Mouse (Mus musculus) kidney, postnatal 0 days (tissue): ENCODE results near the gene Btbd18. TPM values are rescaled to one million over a fixed set of nuclear protein-coding genes. Genes with fewer than 3 reads are reported as not detected.

Experiments
- ATAC-seq: fragments of 200-750 bp; cut with Nextera tagmentation; replicated peaks from 2 replicates; pipeline ENCODE4 v1.8.0; 2017; ENCODE audit warnings: low read depth, moderate number of reproducible peaks, moderate TSS enrichment, moderate library complexity; ENCODE audit not compliant: low FRiP score
- DNase-seq: peaks from one replicate; pipeline ENCODE4 v3.0.0-alpha.2; 2016; ENCODE audit warnings: low spot score
- H3K27ac ChIP-seq: fragments of 300-500 bp; sonication (generic); 2 replicates; pipeline ENCODE4 v1.5.1; 2014; ENCODE audit warnings: mild to moderate bottlenecking
- H3K27me3 ChIP-seq: fragments of 300-500 bp; sonication (generic); 2 replicates; pipeline ENCODE4 v1.6.1; 2014; ENCODE audit warnings: low read length, mixed read lengths; ENCODE audit not compliant: insufficient read depth
- H3K36me3 ChIP-seq: fragments of 300-500 bp; sonication (generic); 2 replicates; pipeline ENCODE4 v1.6.1; 2014; ENCODE audit warnings: low read length, mixed read lengths; ENCODE audit not compliant: insufficient read depth
- H3K4me1 ChIP-seq: fragments of 300-500 bp; sonication (generic); replicated peaks from 2 replicates; pipeline ENCODE4 v1.6.1; 2014; ENCODE audit warnings: antibody characterized with exemption, low read length, mixed read lengths; ENCODE audit not compliant: insufficient read depth
- H3K4me2 ChIP-seq: fragments of 300-500 bp; sonication (generic); 2 replicates; pipeline ENCODE4 v1.6.1; 2014; ENCODE audit warnings: mild to moderate bottlenecking, low read length, moderate library complexity, mixed read lengths
- H3K4me3 ChIP-seq: fragments of 300-500 bp; sonication (generic); replicated peaks from 2 replicates; pipeline ENCODE4 v1.5.1; 2014; ENCODE audit warnings: low read depth, low read length
- H3K9ac ChIP-seq: fragments of 300-500 bp; sonication (generic); 2 replicates; pipeline ENCODE4 v1.6.1; 2014; ENCODE audit warnings: low read depth, low read length
- H3K9me3 ChIP-seq: fragments of 300-500 bp; sonication (generic); replicated peaks from 2 replicates; pipeline ENCODE4 v1.6.1; 2016; ENCODE audit warnings: low read length, inconsistent platforms, mixed read lengths
- CTCF ChIP-seq: IDR thresholded peaks from 2 replicates; pipeline ENCODE4 v1.5.1; 2016; ENCODE audit warnings: antibody characterized with exemption, low read depth, mild to moderate bottlenecking, moderate library complexity
- WGBS: fragments of 180-500 bp; shearing (Covaris S2); extraction: QIAGEN DNeasy Blood & Tissue Kit; methylation state at CpG from one replicate; pipeline ENCODE4 v1.1.7; 2014; 5-methylcytosine and 5-hydroxymethylcytosine counted together
- polyA plus RNA-seq: library from polyadenylated mRNA; unstranded; fragments of >200 nt; fragmentation: Nextera tagmentation; extraction: Ambion mirVana; gene quantifications from 2 replicates; pipeline ENCODE4 v1.2.1, GENCODE M21; 2015

Btbd18 gene
- polyA plus RNA-seq, 1 experiment from 2014 or later: 0.18 TPM

DNA sequence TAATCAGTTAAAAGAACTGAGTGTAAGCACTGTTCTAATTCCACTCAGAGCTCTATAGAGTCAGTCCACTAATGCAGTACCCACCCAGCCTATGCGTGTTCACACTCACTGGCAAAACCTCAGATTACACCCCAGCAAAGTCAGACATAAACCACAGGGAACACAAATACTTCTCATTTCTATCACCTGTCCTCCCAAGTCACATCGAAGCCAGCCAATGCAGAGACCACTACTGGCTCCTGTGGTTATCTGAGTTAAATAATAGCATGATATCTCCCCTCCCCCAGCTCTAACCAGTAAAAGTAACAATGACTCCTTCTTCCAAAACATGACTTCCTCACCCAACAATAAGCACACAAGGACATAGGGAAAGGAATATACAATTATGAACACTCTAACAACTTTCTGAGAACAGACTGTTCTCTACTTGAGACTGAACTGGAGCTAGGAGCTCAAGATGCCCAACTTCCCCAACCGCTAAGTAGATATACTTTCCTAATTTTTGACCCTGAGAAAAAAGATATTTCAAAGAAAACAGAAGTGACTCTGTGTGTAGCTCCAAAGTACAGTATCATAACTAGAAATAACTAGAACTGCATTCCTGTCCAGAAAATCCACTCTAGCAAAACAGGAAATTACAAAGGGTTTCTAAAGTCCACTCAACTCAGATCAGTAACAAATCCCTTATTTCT lies 35.3 kb upstream of the Btbd18 start:
- H3K4me3 ChIP-seq: no peak overlapping the region
- ATAC-seq (no peak), DNase-seq (no peak)
- H3K27me3 ChIP-seq: no peaks in the 10 kb centered on the region
- TF ChIP-seq CTCF: no peak
- WGBS: 89% methylated on average over 3 of the region's 3 CpGs
- H3K27ac ChIP-seq: peak overlapping the region; percentile 38; the same call in 1 of the 2 replicates
- no peak overlapping the region for H3K4me2 ChIP-seq
- H3K9me3 ChIP-seq: no peaks in the 10 kb centered on the region
- H3K4me1 ChIP-seq: peaks cover 25% of the 10 kb centered on the region
- peaks cover 21% of the 10 kb centered on the region for H3K36me3 ChIP-seq
- H3K9ac ChIP-seq: no peak overlapping the region

GRCm38 (mm10) chr2:84624201-84624600 lies 34.7 kb upstream of the Btbd18 start:
- DNase-seq (no peak), ATAC-seq (no peak)
- Histone ChIP-seq H3K27ac (no peak overlapping the region), H3K27me3 (no peaks in the 10 kb centered on the region), H3K4me1 (peaks cover 22% of the 10 kb centered on the region), H3K4me3 (no peak overlapping the region), H3K9me3 (no peaks in the 10 kb centered on the region), H3K36me3 (peaks cover 23% of the 10 kb centered on the region), H3K9ac (no peak overlapping the region), H3K4me2 (no peak overlapping the region)
- WGBS: 94% methylated on average over 17 of the region's 17 CpGs
- no peak for TF ChIP-seq CTCF

DNA sequence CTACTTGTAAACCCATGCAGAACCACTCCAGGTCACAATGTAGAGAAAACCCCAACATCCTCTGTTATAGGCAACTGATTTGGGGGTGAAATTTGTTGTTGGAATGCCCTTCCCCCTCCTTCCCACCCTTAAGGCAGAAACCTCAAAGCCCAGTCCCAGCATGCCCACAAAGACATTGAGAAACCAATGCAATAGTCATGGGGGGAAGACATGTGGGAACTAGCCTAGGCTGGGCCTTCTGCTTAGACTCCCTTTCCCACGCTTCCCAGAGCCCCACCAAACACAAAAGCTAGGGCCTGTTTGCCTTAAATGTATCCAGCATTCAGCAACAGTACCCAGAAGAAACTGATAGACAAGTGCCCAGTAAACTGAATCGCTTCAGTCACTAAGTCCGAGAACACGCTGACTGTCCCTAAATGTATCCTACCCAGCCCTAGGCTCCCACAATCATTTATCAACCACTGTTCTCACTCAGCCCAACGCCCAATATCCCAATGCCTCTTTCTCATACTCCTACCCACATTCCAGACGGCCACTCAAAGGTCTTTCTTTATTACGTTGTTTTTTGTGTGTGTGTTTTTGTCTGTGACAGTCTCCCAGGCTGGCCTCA lies 32.4 kb upstream of the Btbd18 start:
- Histone ChIP-seq H3K27me3 (no peaks in the 10 kb centered on the region), H3K36me3 (peaks cover 7% of the 10 kb centered on the region; the same call in 1 of the 2 replicates), H3K9ac (no peak overlapping the region), H3K9me3 (no peaks in the 10 kb centered on the region), H3K4me2 (no peak overlapping the region), H3K4me1 (peaks cover 22% of the 10 kb centered on the region), H3K27ac (peak overlapping the region; percentile 36; the same call in 1 of the 2 replicates), H3K4me3 (no peak overlapping the region)
- 50% methylated on average over 7 of the region's 7 CpGs for WGBS
- TF ChIP-seq CTCF: no peak
- ATAC-seq (peak; percentile 53; the same call in 1 of the 2 replicates), DNase-seq (peak; percentile 33)

DNA sequence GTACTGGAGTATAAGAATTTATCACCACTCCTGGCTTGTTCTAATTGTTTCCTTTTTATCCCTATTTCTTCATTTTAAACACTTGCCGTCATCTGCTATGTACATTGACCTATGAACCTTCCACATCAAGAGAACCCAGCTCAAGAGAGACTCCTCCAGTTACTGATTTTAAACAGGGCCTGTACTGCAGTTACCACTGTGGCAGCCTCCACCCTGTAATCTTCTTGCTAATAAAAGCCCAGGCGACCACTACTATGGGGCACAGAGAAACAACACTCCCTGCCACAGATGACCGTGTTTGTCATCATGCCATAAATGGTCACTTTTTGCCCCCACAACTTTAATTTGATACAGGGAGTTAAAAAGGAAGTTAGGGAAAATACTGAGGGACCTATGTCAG lies 31.8 kb upstream of the Btbd18 start:
- ATAC-seq: peak; percentile 58
- no peak overlapping the region for H3K4me2 ChIP-seq
- H3K4me1 ChIP-seq: peaks cover 28% of the 10 kb centered on the region
- peak overlapping the region; percentile 14; the same call in 1 of the 2 replicates for H3K27ac ChIP-seq
- no peak for TF ChIP-seq CTCF
- no peak overlapping the region for H3K9ac ChIP-seq
- peak; percentile 28 for DNase-seq
- H3K36me3 ChIP-seq: peaks cover 7% of the 10 kb centered on the region; the same call in 1 of the 2 replicates
- H3K27me3 ChIP-seq: no peaks in the 10 kb centered on the region
- H3K4me3 ChIP-seq: no peak overlapping the region
- H3K9me3 ChIP-seq: no peaks in the 10 kb centered on the region
- WGBS: 27% methylated on average over 3 of the region's 3 CpGs

DNA sequence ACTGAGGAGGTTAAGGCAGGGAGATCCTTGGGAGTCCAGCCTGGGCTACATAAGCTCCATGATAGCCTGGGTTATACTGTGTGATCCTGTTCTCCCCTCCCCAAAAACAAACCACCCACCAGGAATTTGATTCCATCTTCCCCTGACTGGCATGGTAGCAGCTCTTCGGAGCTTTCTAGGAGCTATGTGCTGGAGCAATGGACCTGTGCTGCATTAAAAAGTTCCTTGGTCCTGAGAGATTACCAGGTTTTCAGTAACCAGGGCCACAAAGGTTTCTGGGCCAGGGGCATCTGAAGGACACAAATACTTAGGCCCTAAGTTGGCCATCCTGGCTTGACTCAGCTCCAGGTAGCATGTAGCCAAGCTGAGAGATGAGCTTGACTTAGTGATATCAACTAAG lies 26.9 kb upstream of the Btbd18 start:
- no peak for TF ChIP-seq CTCF
- no peaks in the 10 kb centered on the region for H3K9me3 ChIP-seq
- H3K27ac ChIP-seq: peak overlapping the region; percentile 50; the same call in 1 of the 2 replicates
- H3K4me2 ChIP-seq: no peak overlapping the region
- DNase-seq (no peak), ATAC-seq (no peak)
- no peak overlapping the region for H3K9ac ChIP-seq
- no peak overlapping the region for H3K4me3 ChIP-seq
- H3K4me1 ChIP-seq: peaks cover 53% of the 10 kb centered on the region
- 87% methylated on average over 1 of the region's 1 CpGs for WGBS
- H3K27me3 ChIP-seq: no peaks in the 10 kb centered on the region
- H3K36me3 ChIP-seq: 0 out of 2 replicates have a peak, but pooled peaks cover 3% of the 10 kb centered on the region

- Histone ChIP-seq H3K27ac (peak overlapping the region; percentile 78), H3K4me3 (0 out of 2 replicates have a peak overlapping the region, but pooled peaks have one; percentile 4), H3K4me2 (peak overlapping the region; percentile 41), H3K36me3 (0 out of 2 replicates have a peak, but pooled peaks cover 3% of the 10 kb centered on the region), H3K9ac (no peak overlapping the region), H3K4me1 (peaks cover 56% of the 10 kb centered on the region), H3K9me3 (no peaks in the 10 kb centered on the region), H3K27me3 (no peaks in the 10 kb centered on the region)
- DNase-seq (peak; percentile 53), ATAC-seq (no peak)
- TF ChIP-seq CTCF: no peak
- 0% methylated on average over 3 of the region's 3 CpGs for WGBS
Measured at GRCm38 (mm10) chr2:84632999-84633398, 25.9 kb upstream of the Btbd18 start.
